Mouse (Mus musculus) thymus, adult 2 months (tissue): ENCODE measurements around the gene Zfp473.

Experiments used
- CTCF ChIP-seq: fragments of 200-500 bp; IDR thresholded peaks from 2 replicates; pipeline ENCODE4 v1.5.1; 2012; ENCODE audit warnings: mild to moderate bottlenecking, control low read depth, low read length, moderate library complexity, borderline replicate concordance; ENCODE audit not compliant: control insufficient read depth, poor library complexity, insufficient read depth; ENCODE audit errors: extremely low read depth
- POLR2A ChIP-seq: fragments of 200-500 bp; IDR thresholded peaks from 2 replicates; pipeline ENCODE4 v1.6.1; 2012; ENCODE audit warnings: mild to moderate bottlenecking, low read length, control low read depth, moderate library complexity; ENCODE audit not compliant: control insufficient read depth, poor library complexity, insufficient read depth; ENCODE audit errors: extremely low read depth

DNA sequence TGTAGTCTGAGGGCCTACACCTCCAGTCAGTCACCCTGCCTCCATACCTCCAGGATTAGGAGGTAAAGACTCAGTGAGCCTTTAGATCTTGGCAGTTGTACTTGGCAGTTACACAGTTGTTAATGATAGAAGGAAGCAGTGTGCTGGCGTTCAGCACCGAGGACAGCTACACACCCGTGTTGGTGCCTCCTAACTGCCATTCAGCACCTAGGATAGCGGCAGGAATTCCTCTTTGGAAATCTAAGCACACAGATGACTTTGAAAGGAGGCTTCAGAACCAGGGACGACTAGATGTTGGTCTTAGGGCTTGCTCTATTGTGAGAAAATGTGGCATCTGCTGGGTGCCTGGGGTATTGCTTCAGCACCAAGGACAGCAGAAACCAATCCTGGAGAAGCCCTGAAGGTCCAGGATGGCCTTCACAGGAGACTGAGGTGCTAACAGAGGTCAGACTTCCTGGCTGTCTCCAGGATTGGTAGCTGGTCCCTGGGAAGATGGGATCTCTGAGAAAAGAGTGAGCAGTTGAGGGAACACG, 19.3 kb upstream of the Zfp473 start:
- TF ChIP-seq CTCF, result no peak
- TF ChIP-seq POLR2A, result no peak
